Mouse (Mus musculus) Patski (cell line): ENCODE results near the gene Hist3h2ba. TPM values are rescaled to one million over a fixed set of nuclear protein-coding genes. Genes with fewer than 3 reads are reported as not detected.
A peak's percentile ranks its signal among the peaks of the same experiment; 100 is the strongest.
"Not testable (repeated sequence)": the region's sequence is repeated elsewhere in the genome, so short reads cannot be mapped to it uniquely, and the experiment has no call there.

Experiments used
- ATAC-seq: fragments of 100-300 bp; one replicate; pipeline ENCODE4 v1.8.0; 2021
- CTCF ChIA-PET: fragments of 350-600 bp; sonication (Branson Sonifier 250); formaldehyde crosslinking; loops from one replicate; lab custom pipeline; 2022; ENCODE audit warnings: inconsistent platforms; lab: Charles Lee
- POLR2A ChIA-PET: fragments of 350-600 bp; sonication (Branson Sonifier 250); formaldehyde crosslinking; loops from one replicate; lab custom pipeline; 2022; ENCODE audit warnings: antibody characterized with exemption, inconsistent platforms; lab: Charles Lee
- DNase-seq: peaks from one replicate; pipeline ENCODE4 v3.0.0-alpha.2; 2011; ENCODE audit warnings: low read depth, low spot score
- H3K27me3 ChIP-seq: fragments of 371-371 bp; one replicate; pipeline ENCODE4 v1.5.1; 2021
- CTCF ChIP-seq: fragments of 100-300 bp; IDR thresholded peaks from one replicate; pipeline ENCODE4 v1.5.1; 2021
- in situ Hi-C: fragments of 300-500 bp; cut with MboI; formaldehyde crosslinking; loops from 3 replicates; pipeline ENCODE4 v1.11.1; 2018; ENCODE audit warnings: low pct_unique_long_range_greater_than_20kb, mixed read lengths
- polyA plus RNA-seq: library from polyadenylated mRNA; unstranded; gene quantifications from one replicate; pipeline ENCODE4 v1.2.3, GENCODE M21; 2021

Hist3h2ba gene
- polyA plus RNA-seq, 1 experiment from 2014 or later = 7.1 TPM

DNA sequence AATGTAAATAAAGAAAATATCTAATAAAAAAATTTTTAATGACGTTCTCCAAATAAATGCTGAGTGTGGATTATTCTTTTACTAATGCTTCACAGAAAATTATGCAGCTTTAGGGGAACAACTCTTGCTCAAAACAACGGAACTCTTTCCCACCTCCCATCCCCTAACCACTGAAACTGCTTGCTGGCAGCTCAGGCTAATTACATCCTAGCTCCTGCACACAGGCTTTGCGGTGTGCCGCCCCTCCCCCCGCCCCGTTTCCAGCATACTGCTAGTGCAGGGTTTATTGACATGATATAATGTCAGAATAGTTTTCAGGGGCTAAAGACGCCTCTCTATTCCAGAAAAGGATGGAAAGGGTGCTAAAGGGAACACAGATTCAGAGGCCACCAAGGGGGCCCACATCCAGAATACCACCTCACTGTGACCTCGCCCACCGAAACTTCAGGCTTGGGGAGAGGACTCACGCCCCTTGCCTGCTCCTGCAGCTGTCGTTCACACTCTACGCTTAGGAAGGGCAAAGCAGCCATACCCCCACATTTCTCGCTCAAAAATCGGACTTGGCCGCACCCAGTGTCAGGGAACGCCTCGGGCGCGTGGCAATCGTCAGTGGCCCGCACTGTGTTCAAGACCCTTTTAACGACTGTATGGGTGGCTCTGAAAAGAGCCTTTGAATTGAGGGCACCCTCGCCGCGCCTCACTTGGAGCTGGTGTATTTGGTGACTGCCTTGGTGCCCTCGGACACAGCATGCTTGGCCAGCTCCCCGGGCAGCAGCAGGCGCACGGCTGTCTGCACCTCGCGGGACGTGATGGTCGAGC is 4.8 kb downstream of the Hist3h2ba start:
- ChIA-PET POLR2A (interaction anchor here (1.4 kb wide), 1 partner anchor 34 kb away, joined by 3 read pairs; no protein-coding TSS in a partner anchor), CTCF (interaction anchor here (1.3 to 2.7 kb wide), 2 partner anchors 25 to 39 kb away, joined by 5 to 8 read pairs; no protein-coding TSS in a partner anchor)
- ATAC-seq (no peak), DNase-seq (no peak)
- in situ Hi-C loops = no loop called here
- TF ChIP-seq CTCF = no peak
- no peaks in the 10 kb centered on the region for H3K27me3 ChIP-seq

DNA sequence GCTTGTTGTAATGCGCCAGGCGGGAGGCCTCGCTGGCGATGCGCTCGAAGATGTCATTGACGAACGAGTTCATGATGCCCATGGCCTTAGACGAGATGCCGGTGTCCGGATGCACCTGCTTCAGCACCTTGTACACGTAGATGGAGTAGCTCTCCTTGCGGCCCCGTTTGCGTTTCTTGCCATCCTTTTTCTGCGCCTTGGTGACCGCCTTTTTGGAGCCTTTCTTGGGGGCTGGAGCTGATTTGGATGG is 5.4 kb downstream of the Hist3h2ba start:
- DNase-seq, in situ Hi-C loops, H3K27me3 ChIP-seq: not testable (repeated sequence)
- CTCF ChIA-PET = interaction anchor here (1.3 to 2.7 kb wide), 3 partner anchors 24 to 40 kb away, joined by 5 to 8 read pairs (median 6); partner anchors contain the start of gene Trim11
- POLR2A ChIA-PET = interaction anchor here (1.4 kb wide), 1 partner anchor 35 kb away, joined by 3 read pairs; no protein-coding TSS in a partner anchor
- ATAC-seq = peak; percentile 2

GRCm38 (mm10) chr11:58954420-58955142 is 5.9 kb downstream of the Hist3h2ba start, which contains the start of the genes Hist3h2a and Trim17:
TSS of gene Hist3h2a (plus strand) at chr11:58954685.
TSS of gene Trim17 (plus strand) at chr11:58954685.
- peak; percentile 93 for DNase-seq
- peak; percentile 66 for TF ChIP-seq CTCF
- ChIA-PET CTCF (interaction anchor here (1.3 to 2.7 kb wide), 3 partner anchors 24 to 40 kb away, joined by 5 to 8 read pairs (median 6); partner anchors contain the start of gene Trim11), POLR2A (interaction anchor here (0.9 to 1.4 kb wide), 4 partner anchors 12 to 35 kb away, joined by 3 to 6 read pairs (median 3); partner anchors contain the start of gene Trim11)
- H3K27me3 ChIP-seq = no peaks in the 10 kb centered on the region
- in situ Hi-C loops = no loop called here
- ATAC-seq = peak; percentile 86

DNA sequence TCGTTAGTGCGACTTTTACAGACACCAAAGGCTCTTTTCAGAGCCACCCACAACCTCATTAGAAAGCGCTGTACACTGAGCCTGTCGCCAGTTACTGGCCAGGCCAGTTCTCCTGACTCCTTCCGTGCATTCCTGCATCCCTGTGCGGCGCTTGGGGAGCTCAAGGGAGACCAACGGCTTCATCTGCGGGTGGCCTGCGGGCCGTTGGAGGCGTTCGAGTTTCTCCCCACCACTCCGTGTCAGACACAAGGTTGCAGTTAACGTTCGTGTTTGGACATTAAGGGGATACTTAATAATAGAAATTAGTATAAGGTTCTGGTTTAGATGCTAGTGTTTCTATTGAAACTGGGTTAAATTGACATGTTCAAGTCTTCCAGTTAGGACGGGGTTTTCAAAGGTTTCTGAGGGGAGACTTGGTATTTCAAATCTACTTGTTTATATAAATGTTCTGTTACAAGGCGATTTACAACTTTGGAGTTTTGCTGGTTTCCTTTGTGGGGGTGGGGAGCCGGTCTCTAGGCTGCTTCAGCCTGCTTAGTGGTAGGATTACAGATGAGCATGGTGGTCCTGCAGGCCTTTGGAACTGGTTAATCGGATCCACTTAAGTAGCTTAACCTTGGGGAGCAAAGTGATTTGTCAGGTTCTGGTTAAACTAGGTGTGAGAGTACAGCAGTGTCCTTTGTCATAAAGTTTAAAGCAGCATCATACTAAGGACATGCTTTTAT is 6.6 kb downstream of the Hist3h2ba start:
- TF ChIP-seq CTCF = no peak
- CTCF ChIA-PET = interaction anchor here (1.2 to 2.7 kb wide), 4 partner anchors 14 to 41 kb away, joined by 3 to 8 read pairs (median 6); partner anchors contain the start of gene Trim11
- ATAC-seq (peak; percentile 17), DNase-seq (no peak)
- in situ Hi-C loops = no loop called here
- no peaks in the 10 kb centered on the region for H3K27me3 ChIP-seq
- POLR2A ChIA-PET = interaction anchor here (0.9 to 1.4 kb wide), 4 partner anchors 11 to 36 kb away, joined by 3 to 6 read pairs (median 3); partner anchors contain the start of gene Trim11

DNA sequence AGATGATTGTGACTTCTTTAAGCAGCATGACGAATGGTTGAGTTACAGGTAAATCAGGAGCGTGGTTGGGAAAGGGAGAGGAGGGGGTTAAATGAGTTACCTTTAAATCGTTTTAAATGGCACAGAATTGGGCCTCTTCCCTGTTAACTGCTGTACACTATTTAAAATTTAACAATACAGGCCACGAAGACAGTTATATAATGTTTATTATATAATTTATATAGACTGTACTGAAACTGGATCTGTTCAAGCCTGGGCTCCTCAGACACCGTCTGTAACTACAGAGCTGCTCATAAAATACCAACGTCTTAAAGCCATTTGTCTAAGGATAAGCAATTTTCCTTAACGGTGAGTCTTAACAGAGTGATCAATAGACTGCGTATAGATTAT is 7.1 kb downstream of the Hist3h2ba start:
- ChIA-PET POLR2A (interaction anchor here (1.5 kb wide), 1 partner anchor 22 kb away, joined by 4 read pairs; the partner anchor contains the start of gene Trim11), CTCF (interaction anchor here (1.2 to 2.7 kb wide), 3 partner anchors 14 to 41 kb away, joined by 3 to 8 read pairs (median 6); partner anchors contain the start of gene Trim11)
- in situ Hi-C loops = no loop called here
- ATAC-seq = no peak
- no peak for TF ChIP-seq CTCF
- no peak for DNase-seq
- no peaks in the 10 kb centered on the region for H3K27me3 ChIP-seq

- in situ Hi-C loops = no loop called here
- no peak for ATAC-seq
- no peaks in the 10 kb centered on the region for H3K27me3 ChIP-seq
- POLR2A ChIA-PET = interaction anchor here (1.5 kb wide), 1 partner anchor 20 kb away, joined by 4 read pairs; the partner anchor contains the start of gene Trim11
- TF ChIP-seq CTCF = no peak
- DNase-seq = no peak
- CTCF ChIA-PET = interaction anchor here (1.5 kb wide), 1 partner anchor 10 kb away, joined by 5 read pairs; no protein-coding TSS in a partner anchor
Measured at GRCm38 (mm10) chr11:58957226-58957914, 8.7 kb downstream of the Hist3h2ba start.

DNA sequence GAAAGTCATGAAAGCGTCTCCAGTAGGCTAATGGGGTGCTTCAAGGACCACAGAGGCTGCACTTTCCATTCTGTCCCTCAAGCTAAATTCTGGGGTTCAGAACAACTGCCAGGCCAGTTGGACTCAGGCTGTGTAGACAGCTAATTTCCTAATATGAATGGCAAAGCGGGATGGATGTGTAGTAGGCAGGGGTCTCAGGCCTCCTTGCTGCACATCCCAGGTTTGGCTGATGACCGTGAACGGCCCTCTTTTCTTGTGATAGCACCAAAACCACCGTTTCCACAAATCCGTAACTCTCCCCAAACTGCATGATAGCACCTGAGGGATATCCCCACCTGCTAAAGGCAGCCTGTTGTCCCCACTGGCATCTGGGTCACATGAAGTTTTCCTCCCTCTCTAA is 9.8 kb downstream of the Hist3h2ba start:
- TF ChIP-seq CTCF = no peak
- H3K27me3 ChIP-seq = no peaks in the 10 kb centered on the region
- in situ Hi-C loops = no loop called here
- ATAC-seq (no peak), DNase-seq (no peak)
- ChIA-PET CTCF (interaction anchor here (1.1 kb wide), 1 partner anchor 31 kb away, joined by 3 read pairs; no protein-coding TSS in a partner anchor), POLR2A (no interaction called here)

DNA sequence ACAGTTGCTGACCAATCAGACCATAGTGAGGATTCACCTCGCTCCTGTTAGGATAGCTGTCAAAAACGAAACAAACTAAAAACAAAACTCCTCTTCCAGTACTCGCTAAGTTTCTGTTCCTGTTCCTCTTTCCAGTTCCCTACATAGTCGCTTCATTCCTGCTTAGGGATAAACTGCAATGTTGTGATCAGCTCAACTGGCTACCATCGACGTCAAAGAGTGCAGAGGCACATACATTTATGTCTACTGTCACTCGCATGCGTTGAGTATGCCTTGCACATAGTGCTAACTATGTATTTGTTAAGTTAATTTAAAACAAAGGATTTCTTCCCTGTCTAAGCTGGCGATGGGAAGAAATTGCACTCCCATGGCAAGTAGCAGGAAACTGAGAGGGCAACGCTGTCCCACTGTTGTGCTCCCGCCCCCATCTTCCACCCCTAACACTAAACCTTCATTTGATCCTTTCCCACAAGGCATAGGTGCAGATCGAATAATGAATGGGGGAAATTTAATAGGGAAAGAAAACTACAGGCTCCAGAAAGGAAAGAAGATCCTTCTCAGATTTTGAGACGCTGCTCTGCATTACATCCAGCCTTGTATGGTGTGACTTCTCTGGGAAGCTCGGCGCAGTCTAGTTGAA is 10.6 kb downstream of the Hist3h2ba start:
- ATAC-seq = no peak
- POLR2A ChIA-PET = interaction anchor here (0.7 to 1.7 kb wide), 2 partner anchors 10 to 45 kb away, joined by 3 to 4 read pairs; no protein-coding TSS in a partner anchor
- no peak for TF ChIP-seq CTCF
- no peaks in the 10 kb centered on the region for H3K27me3 ChIP-seq
- no peak for DNase-seq
- in situ Hi-C loops = no loop called here
- CTCF ChIA-PET = interaction anchor here (1.0 to 1.3 kb wide), 4 partner anchors 11 to 32 kb away, joined by 3 to 4 read pairs (median 3); partner anchors contain the start of gene Trim11
